Mouse (Mus musculus): ENCODE measurements around the gene Ackr2. TPM values are rescaled to one million over a fixed set of nuclear protein-coding genes. Genes with fewer than 3 reads are reported as not detected.

Gene Ackr2
- polyA plus RNA-seq, 1 experiment from 2014 or later = 2.2 TPM

- Histone ChIP-seq H3K4me1 (replicated peaks) (no peaks in the 10 kb centered on the region), H3K9ac (replicated peaks) (no peak overlapping the region), H3K4me2 (replicated peaks) (no peak overlapping the region), H3K9me3 (no peaks in the 10 kb centered on the region), H3K4me3 (replicated peaks) (no peak overlapping the region), H3K36me3 (no peaks in the 10 kb centered on the region), H3K27me3 (no peaks in the 10 kb centered on the region), H3K27ac (no peak overlapping the region)
- no peak for ATAC-seq
- WGBS = 75% methylated on average over 10 of the region's 10 CpGs
These were observed 9.4 kb downstream of the Ackr2 start for GRCm38 (mm10) chr9:121907356-121908070.

GRCm38 (mm10) chr9:121908321-121908720 is 10.2 kb downstream of the Ackr2 start:
- WGBS = 90% methylated on average over 17 of the region's 17 CpGs
- H3K9me3 ChIP-seq = no peaks in the 10 kb centered on the region
- H3K27ac ChIP-seq = no peak overlapping the region
- ATAC-seq = no peak
- no peak overlapping the region for H3K4me3 ChIP-seq (replicated peaks)
- no peak overlapping the region for H3K4me2 ChIP-seq (replicated peaks)
- H3K4me1 ChIP-seq (replicated peaks) = no peaks in the 10 kb centered on the region
- H3K36me3 ChIP-seq = no peaks in the 10 kb centered on the region
- H3K27me3 ChIP-seq = no peaks in the 10 kb centered on the region
- H3K9ac ChIP-seq (replicated peaks) = no peak overlapping the region

GRCm38 (mm10) chr9:121909635-121910034 is 11.5 kb downstream of the Ackr2 start:
- Histone ChIP-seq H3K9ac (replicated peaks) (no peak overlapping the region), H3K9me3 (no peaks in the 10 kb centered on the region), H3K4me1 (replicated peaks) (no peaks in the 10 kb centered on the region), H3K36me3 (no peaks in the 10 kb centered on the region), H3K4me2 (replicated peaks) (no peak overlapping the region), H3K27ac (no peak overlapping the region), H3K27me3 (no peaks in the 10 kb centered on the region), H3K4me3 (replicated peaks) (no peak overlapping the region)
- no peak for ATAC-seq
- WGBS = 86% methylated on average over 6 of the region's 6 CpGs

- 90% methylated on average over 7 of the region's 7 CpGs for WGBS
- Histone ChIP-seq H3K4me2 (replicated peaks) (no peak overlapping the region), H3K9me3 (no peaks in the 10 kb centered on the region), H3K27ac (no peak overlapping the region), H3K4me1 (replicated peaks) (no peaks in the 10 kb centered on the region), H3K9ac (replicated peaks) (no peak overlapping the region), H3K27me3 (no peaks in the 10 kb centered on the region), H3K36me3 (no peaks in the 10 kb centered on the region), H3K4me3 (replicated peaks) (no peak overlapping the region)
- no peak for ATAC-seq
These were observed 13.0 kb downstream of the Ackr2 start for GRCm38 (mm10) chr9:121911196-121911595.

- Histone ChIP-seq H3K9me3 (no peaks in the 10 kb centered on the region), H3K4me1 (replicated peaks) (no peaks in the 10 kb centered on the region), H3K36me3 (no peaks in the 10 kb centered on the region), H3K4me3 (replicated peaks) (no peak overlapping the region), H3K27me3 (no peaks in the 10 kb centered on the region), H3K27ac (no peak overlapping the region), H3K4me2 (replicated peaks) (no peak overlapping the region), H3K9ac (replicated peaks) (no peak overlapping the region)
- no peak for ATAC-seq
- WGBS = 82% methylated on average over 4 of the region's 4 CpGs
These were observed 14.6 kb downstream of the Ackr2 start for GRCm38 (mm10) chr9:121912786-121913185.

GRCm38 (mm10) chr9:121914226-121914757 is 16.1 kb downstream of the Ackr2 start:
- 86% methylated on average over 8 of the region's 8 CpGs for WGBS
- no peak for ATAC-seq

GRCm38 (mm10) chr9:121915056-121915455 is 16.9 kb downstream of the Ackr2 start:
- ATAC-seq = no peak
- no peaks in the 10 kb centered on the region for H3K9me3 ChIP-seq

More at GRCm38 (mm10) chr9:121914226-121914757, 16.1 kb downstream of the Ackr2 start:
- Histone ChIP-seq H3K27me3 (no peaks in the 10 kb centered on the region), H3K36me3 (no peaks in the 10 kb centered on the region), H3K4me1 (replicated peaks) (no peaks in the 10 kb centered on the region), H3K4me2 (replicated peaks) (no peak overlapping the region), H3K9me3 (no peaks in the 10 kb centered on the region), H3K4me3 (replicated peaks) (no peak overlapping the region), H3K27ac (no peak overlapping the region), H3K9ac (replicated peaks) (no peak overlapping the region)

GRCm38 (mm10) chr9:121916102-121916501 is 17.9 kb downstream of the Ackr2 start, which contains the start of gene Cyp8b1:
Cyp8b1 (minus strand) TSS chr9:121916305.
- no peak for ATAC-seq
- no peak within 1 kb of the TSS for H3K9ac ChIP-seq (replicated peaks)
- no peak within 1 kb of the TSS for H3K27ac ChIP-seq
- H3K27me3 ChIP-seq = no peaks in the 10 kb centered on the region
- H3K9me3 ChIP-seq = no peaks in the 10 kb centered on the region
- H3K4me2 ChIP-seq (replicated peaks) = no peak within 1 kb of the TSS
- WGBS = 85% methylated on average over 8 of the region's 8 CpGs
- H3K36me3 ChIP-seq = no peaks in the 10 kb centered on the region
- no peak within 1 kb of the TSS for H3K4me3 ChIP-seq (replicated peaks)
- H3K4me1 ChIP-seq (replicated peaks) = no peaks in the 10 kb centered on the region

More at GRCm38 (mm10) chr9:121915056-121915455, 16.9 kb downstream of the Ackr2 start:
- H3K27me3 ChIP-seq = no peaks in the 10 kb centered on the region
- H3K36me3 ChIP-seq = no peaks in the 10 kb centered on the region
- H3K4me1 ChIP-seq (replicated peaks) = no peaks in the 10 kb centered on the region
- H3K4me2 ChIP-seq (replicated peaks) = no peak overlapping the region
- WGBS = 94% methylated on average over 10 of the region's 10 CpGs
- no peak overlapping the region for H3K4me3 ChIP-seq (replicated peaks)
- no peak overlapping the region for H3K27ac ChIP-seq
- H3K9ac ChIP-seq (replicated peaks) = no peak overlapping the region

GRCm38 (mm10) chr9:121919027-121919501 is 20.9 kb downstream of the Ackr2 start:
- WGBS = 76% methylated on average over 10 of the region's 10 CpGs
- no peak overlapping the region for H3K4me2 ChIP-seq (replicated peaks)
- no peak for ATAC-seq
- H3K27me3 ChIP-seq = no peaks in the 10 kb centered on the region
- no peaks in the 10 kb centered on the region for H3K4me1 ChIP-seq (replicated peaks)
- no peak overlapping the region for H3K9ac ChIP-seq (replicated peaks)
- no peak overlapping the region for H3K4me3 ChIP-seq (replicated peaks)
- no peaks in the 10 kb centered on the region for H3K36me3 ChIP-seq
- no peaks in the 10 kb centered on the region for H3K9me3 ChIP-seq
- no peak overlapping the region for H3K27ac ChIP-seq

- Histone ChIP-seq H3K27me3 (no peaks in the 10 kb centered on the region), H3K4me2 (replicated peaks) (no peak overlapping the region), H3K9me3 (no peaks in the 10 kb centered on the region), H3K27ac (no peak overlapping the region), H3K4me3 (replicated peaks) (no peak overlapping the region), H3K36me3 (no peaks in the 10 kb centered on the region), H3K4me1 (replicated peaks) (no peaks in the 10 kb centered on the region), H3K9ac (replicated peaks) (no peak overlapping the region)
- 89% methylated on average over 8 of the region's 8 CpGs for WGBS
- no peak for ATAC-seq
These were observed 25.3 kb downstream of the Ackr2 start for GRCm38 (mm10) chr9:121923443-121923842.

- Histone ChIP-seq H3K4me3 (replicated peaks) (no peak overlapping the region), H3K36me3 (no peaks in the 10 kb centered on the region), H3K9ac (replicated peaks) (no peak overlapping the region), H3K9me3 (no peaks in the 10 kb centered on the region), H3K4me2 (replicated peaks) (no peak overlapping the region), H3K27me3 (no peaks in the 10 kb centered on the region), H3K27ac (no peak overlapping the region), H3K4me1 (replicated peaks) (no peaks in the 10 kb centered on the region)
- no peak for ATAC-seq
- 75% methylated on average over 5 of the region's 5 CpGs for WGBS
These were observed 25.8 kb downstream of the Ackr2 start for GRCm38 (mm10) chr9:121923906-121924305.

- H3K4me3 ChIP-seq (replicated peaks) = no peak overlapping the region
- H3K9me3 ChIP-seq = no peaks in the 10 kb centered on the region
- no peaks in the 10 kb centered on the region for H3K4me1 ChIP-seq (replicated peaks)
- 89% methylated on average over 9 of the region's 9 CpGs for WGBS
- no peak overlapping the region for H3K4me2 ChIP-seq (replicated peaks)
- no peak overlapping the region for H3K27ac ChIP-seq
- H3K36me3 ChIP-seq = no peaks in the 10 kb centered on the region
- no peaks in the 10 kb centered on the region for H3K27me3 ChIP-seq
- ATAC-seq = no peak
- no peak overlapping the region for H3K9ac ChIP-seq (replicated peaks)
These were observed 26.9 kb downstream of the Ackr2 start for GRCm38 (mm10) chr9:121924901-121925560.

All from midbrain, embryonic 13.5 days (tissue).